Comparison of ENCODE assay signal across 13 mouse cellular contexts in the genomic region with DNA sequence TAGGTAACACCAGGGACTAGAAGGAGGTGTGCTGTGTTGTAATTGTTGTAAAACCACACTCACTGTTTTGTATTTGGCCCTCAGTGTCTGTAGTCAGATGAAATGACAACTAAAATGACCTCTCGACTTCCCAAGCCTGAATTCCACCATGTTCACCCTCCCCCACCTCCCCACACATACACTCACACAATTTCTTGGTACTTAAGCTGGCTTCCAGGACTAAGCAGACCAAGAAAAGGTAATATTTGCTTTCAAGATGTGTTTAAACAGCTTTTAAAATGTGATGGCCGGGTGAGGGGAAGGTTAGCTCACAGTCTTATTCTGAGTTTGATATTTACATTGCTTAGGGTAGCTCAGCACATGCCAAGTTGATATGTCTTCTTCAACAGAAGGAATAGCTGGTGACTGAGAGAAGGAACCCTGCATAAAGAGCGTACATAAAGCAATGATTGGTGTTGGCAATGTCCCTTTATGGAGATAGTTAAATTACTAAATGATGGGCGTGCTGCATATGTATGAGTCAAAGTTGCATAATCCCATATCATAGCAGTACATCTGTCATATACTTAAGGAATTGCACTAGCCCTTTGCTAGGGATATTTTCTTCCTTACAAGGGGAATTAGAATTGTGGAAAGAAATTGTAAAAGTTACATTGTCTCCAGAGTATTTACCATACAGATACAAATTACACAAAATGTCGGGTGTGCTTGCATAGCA.
"Had no signal": no experiment of that assay in that cellular context is flagged by ENCODE, and none has a peak within 500 bp of the region (broad histone marks: within the 10 kb centered on the region; RNA-seq: fewer than 3 reads in every experiment).

No protein-coding gene starts in this region.

- DNase-seq: kidney, adult 18-20 months; kidney, postnatal 14 days; thymus, postnatal 36 days had no signal

- H3K4me2 ChIP-seq: liver, embryonic 11.5 days; liver, embryonic 15.5 days; lung, embryonic 15.5 days; midbrain, embryonic 11.5 days; midbrain, embryonic 15.5 days; neural tube, embryonic 12.5 days had no signal

- H3K36me3 ChIP-seq: liver, embryonic 15.5 days; midbrain, embryonic 15.5 days; neural tube, embryonic 12.5 days had no signal

- ATAC-seq: midbrain, embryonic 15.5 days had no signal

- H3K4me3 ChIP-seq: left cerebral cortex, adult 2 months; limb, embryonic 10.5 days; liver, embryonic 15.5 days; lung, embryonic 15.5 days; megakaryocyte, embryonic 14.5 days; midbrain, embryonic 15.5 days; neural tube, embryonic 12.5 days had no signal

- H3K9ac ChIP-seq: liver, embryonic 15.5 days; lung, embryonic 15.5 days; midbrain, embryonic 15.5 days; neural tube, embryonic 12.5 days had no signal

- H3K9me3 ChIP-seq: limb, embryonic 10.5 days; liver, embryonic 15.5 days; lung, embryonic 15.5 days; midbrain, embryonic 15.5 days; neural tube, embryonic 12.5 days had no signal

- H3K27me3 ChIP-seq: liver, embryonic 15.5 days; lung, embryonic 15.5 days; megakaryocyte, embryonic 14.5 days; midbrain, embryonic 15.5 days; neural tube, embryonic 12.5 days had no signal

- H3K4me1 ChIP-seq: liver, embryonic 15.5 days; lung, embryonic 15.5 days; megakaryocyte, embryonic 14.5 days had no signal

- H3K27ac ChIP-seq: left cerebral cortex, adult 2 months; limb, embryonic 10.5 days; liver, embryonic 15.5 days; lung, embryonic 15.5 days; macrophage; midbrain, embryonic 15.5 days; neural tube, embryonic 12.5 days had no signal
